Mouse (Mus musculus) ES-E14 (cell line): Measurements from ENCODE around the gene Cntnap2.

Source experiments
- MAFK ChIP-seq: IDR thresholded peaks from 2 replicates; pipeline ENCODE4 v1.6.1; 2014; ENCODE audit warnings: mild to moderate bottlenecking, low read depth, low read length, inconsistent platforms; ENCODE audit not compliant: insufficient read depth
- ZNF384 ChIP-seq: IDR thresholded peaks from 2 replicates; pipeline ENCODE4 v1.6.1; 2012; ENCODE audit warnings: low read depth, low read length, inconsistent platforms

DNA sequence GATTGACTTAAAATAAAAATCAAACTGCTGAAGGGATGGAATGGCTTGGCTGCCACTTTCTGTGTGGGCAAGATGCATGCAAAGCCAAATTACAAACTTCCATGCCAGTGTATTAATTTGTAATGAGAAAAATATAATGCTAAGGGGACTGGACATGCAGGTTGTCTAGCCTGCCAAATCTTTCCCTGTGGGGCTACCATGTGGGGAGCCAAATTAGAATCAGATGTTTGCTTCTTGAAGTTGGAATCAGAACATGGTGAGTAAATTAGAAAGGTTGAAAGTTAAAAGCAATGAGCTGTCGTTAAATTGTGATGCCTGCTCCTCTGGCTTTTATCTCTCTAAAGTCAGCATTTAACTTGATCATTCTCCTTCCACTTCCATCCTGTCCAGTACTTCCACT, 1443.6 kb downstream of the Cntnap2 start:
- TF ChIP-seq ZNF384: no peak
- TF ChIP-seq MAFK: no peak
